Mouse (Mus musculus) left cerebral cortex, postnatal 25 days (tissue): ENCODE data around the gene Armh3. TPM values are rescaled to one million over a fixed set of nuclear protein-coding genes. Genes with fewer than 3 reads are reported as not detected.
"Not testable (repeated sequence)": the region's sequence is repeated elsewhere in the genome, so short reads cannot be mapped to it uniquely, and the experiment has no call there.

Experiments used
- DNase-seq, 2 experiments: peaks; one replicate each; pipeline ENCODE4 v3.0.0; 2022; ENCODE audit warnings: low spot score in 2 of 2, mixed read lengths in 1 of 2
- intact Hi-C: fragments of 180-260 bp; cut with DNase I; formaldehyde crosslinking; loops from one replicate; pipeline ENCODE4 v1.15.1; 2025
- total RNA-seq, 2 experiments: library from RNA; stranded (reverse); gene quantifications; 2 replicates each; pipeline ENCODE4 v1.2.3; 2021

The Armh3 gene
- total RNA-seq, 2 experiments from 2014 or later, result 19.7 to 19.8 TPM

GRCm38 (mm10) chr19:45805817-45806216, 192.5 kb downstream of the Armh3 start:
- intact Hi-C loops, result loop anchor here (2.0 to 10.0 kb wide), 2 partner anchors 209 to 1351 kb away; no protein-coding TSS in a partner anchor
- not testable (repeated sequence) for DNase-seq

DNA sequence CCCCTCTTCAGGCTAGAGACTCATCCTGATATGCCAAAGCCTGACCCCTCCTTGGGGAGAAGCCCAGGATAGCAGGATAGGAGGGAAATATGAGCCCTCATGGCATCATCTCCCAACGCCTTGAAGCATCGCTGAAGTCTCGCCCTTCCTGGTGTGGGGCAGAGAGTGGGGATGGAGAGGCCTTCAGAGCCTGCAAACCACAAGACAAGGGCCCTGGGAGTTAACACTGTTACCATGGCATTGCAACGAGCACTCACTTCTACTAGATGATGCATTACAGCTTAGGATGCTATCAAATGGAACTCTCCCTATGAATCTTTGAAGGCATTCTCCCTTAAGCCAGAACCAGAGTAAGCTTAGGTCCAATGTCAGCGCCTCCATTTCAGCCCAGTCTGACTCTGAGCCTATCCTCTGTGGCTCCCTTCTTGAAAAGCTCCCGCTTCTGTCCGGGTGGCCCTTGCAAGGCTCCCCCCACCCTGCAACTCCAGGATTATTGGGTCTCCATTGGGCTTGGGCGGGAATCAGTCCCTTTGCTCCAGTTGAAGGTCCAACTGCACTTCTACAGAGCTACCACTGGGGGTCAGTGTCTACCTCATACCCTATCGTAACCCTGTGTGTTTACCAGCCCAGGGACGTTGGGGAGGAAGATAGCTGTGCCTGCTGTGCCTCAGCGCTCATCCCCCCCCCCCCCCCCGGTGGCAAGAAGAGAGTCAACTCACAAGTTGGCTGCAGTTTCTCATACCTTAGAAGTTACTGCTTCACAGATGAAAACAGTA, 193.5 kb downstream of the Armh3 start:
- intact Hi-C loops, result loop anchor here (2.0 to 10.0 kb wide), 2 partner anchors 210 to 1350 kb away; no protein-coding TSS in a partner anchor
- DNase-seq, result no peak

GRCm38 (mm10) chr19:45803408-45803807, 194.9 kb downstream of the Armh3 start:
- intact Hi-C loops, result loop anchor here (10.0 kb wide), 1 partner anchor 1349 kb away; no protein-coding TSS in a partner anchor
- no peak for DNase-seq

DNA sequence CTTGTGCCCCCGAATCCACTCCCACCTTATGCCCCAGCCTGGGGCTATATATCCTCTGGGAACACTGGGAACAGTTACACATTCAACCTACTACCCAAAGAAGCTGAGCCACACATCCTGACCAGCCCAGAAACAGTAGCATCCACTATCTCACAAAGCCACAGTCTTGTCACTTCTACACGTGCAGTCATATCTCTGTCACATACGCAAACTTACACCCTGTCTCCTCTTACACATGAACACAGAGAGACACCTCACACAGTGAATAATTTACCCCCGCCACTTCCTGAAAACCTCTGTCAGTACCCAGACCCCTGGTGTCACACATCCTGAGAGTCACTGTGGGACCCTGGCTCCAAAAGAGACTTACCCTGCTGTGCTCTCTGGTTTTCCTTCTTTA, 195.6 kb downstream of the Armh3 start:
- intact Hi-C loops, result loop anchor here (10.0 kb wide), 1 partner anchor 1348 kb away; no protein-coding TSS in a partner anchor
- DNase-seq, result no peak

DNA sequence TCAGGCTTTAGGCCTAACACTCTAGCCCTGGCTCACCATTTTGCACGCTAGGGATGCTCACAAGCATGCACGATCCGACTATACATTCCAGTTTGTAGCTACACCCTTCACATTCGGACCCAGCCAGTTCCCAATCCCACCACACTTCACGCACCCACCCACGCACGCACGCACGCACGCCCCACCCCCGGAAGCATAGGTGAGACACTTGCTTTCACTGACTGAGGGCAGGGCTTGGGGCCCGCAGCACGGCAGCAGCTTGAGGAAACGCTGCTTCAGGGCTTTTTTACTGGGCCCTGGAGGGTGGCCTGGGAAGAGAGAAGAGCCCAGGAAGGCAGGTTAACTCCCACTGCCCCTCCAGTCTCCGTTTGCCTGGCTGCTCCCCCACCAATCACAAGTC, 201.4 kb downstream of the Armh3 start:
- no peak for DNase-seq

DNA sequence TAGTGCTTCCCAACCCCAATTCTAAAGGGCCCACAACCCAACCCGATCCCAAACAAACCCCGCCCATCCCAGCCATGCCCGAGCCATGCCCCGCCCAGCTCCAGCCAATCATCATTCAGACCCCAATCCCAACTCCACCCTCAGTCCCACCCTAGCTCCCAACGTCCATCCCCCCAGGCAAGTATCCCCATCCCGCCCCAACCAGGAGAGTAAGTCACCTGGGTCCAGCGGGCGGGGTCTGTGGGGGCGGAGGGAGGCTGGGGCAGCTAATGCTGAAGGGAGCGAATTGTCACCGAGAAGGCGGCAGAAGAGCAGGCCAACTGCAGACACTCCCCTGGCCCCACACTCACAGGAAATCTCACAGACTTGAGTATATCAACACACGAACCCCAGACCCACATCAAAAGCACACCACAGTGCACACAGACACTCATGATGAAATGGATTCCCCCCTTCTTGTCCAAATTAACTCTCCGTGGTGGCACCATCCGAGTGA, 202.2 kb downstream of the Armh3 start:
- DNase-seq, result no peak
- intact Hi-C loops, result no loop called here

More for the DNA sequence above, 201.4 kb downstream of the Armh3 start:
- intact Hi-C loops, result no loop called here

DNA sequence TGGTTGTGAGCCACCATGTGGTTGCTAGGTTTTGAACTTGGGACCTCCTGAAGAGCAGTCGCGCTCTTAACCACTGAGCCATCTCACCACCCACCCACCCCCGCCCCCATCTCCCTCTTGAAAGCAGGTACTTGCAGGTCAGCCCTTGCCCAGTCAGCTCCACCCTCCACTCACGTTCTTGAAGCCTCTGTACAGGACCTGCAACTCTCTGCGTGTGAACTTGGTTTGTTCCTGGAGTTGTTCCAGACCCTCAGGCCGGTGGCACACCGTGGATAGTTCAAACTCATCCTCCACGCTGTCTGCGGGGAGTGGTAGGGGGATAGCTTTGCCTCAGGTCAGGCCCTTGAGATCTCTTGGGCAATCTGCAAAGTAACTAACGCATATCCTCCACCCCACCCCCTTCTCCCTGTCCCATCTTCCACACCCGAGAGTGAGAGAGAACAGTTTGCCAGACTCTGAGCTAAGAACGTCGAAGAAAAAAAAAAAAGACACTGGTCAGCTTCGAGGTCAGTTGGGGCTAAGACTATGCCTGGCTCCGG, 202.8 kb downstream of the Armh3 start:
- intact Hi-C loops, result no loop called here
- no peak for DNase-seq

GRCm38 (mm10) chr19:45794718-45795117, 203.6 kb downstream of the Armh3 start:
- intact Hi-C loops, result no loop called here
- no peak for DNase-seq

DNA sequence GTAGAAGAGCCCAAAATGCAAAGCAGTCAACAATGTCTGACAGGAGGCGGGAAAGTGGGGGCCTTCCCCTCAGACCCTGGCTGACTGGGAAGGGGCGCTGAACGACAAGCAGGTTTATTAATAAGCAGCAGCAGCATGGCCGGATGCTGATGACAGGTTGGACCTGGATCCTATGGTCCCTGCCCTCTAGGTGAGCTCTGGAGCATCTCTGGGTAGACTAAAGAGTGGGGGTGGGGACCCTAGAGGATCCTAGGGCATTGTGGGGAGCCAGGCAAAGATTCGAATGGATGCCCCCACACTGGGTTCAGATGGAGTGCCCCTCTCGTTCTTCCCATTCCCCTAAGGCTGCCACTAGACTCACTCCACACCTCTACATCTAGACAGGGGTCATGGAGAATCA, 205.9 kb downstream of the Armh3 start:
- no peak for DNase-seq
- intact Hi-C loops, result no loop called here

GRCm38 (mm10) chr19:45789888-45790874, 208.1 kb downstream of the Armh3 start:
- intact Hi-C loops, result no loop called here
- no peak for DNase-seq

DNA sequence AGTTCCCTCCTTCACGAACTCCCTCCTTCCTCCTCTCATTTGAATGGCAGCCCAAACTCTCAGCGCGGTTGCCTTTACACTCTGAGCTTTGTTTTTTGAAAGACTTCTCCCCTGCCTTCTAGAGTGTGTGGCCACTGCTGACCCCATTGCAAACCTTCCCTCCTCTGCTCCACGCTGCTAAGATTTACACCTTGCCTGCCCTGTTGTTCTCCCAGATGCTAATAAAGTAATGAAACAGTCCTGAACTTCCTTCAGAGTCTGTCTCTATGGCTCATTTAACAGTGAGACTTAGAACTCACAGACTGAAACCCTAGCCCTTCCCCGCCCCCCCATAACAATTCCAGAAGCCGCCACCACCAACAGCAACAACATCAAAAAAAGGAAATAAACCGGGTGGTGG, 208.9 kb downstream of the Armh3 start:
- intact Hi-C loops, result no loop called here
- no peak for DNase-seq

- no peak for DNase-seq
- intact Hi-C loops, result no loop called here
These were observed 210.0 kb downstream of the Armh3 start for GRCm38 (mm10) chr19:45788337-45788736.

GRCm38 (mm10) chr19:45787450-45787849, 210.8 kb downstream of the Armh3 start:
- intact Hi-C loops, result no loop called here
- DNase-seq, result no peak

GRCm38 (mm10) chr19:45785470-45785869, 212.8 kb downstream of the Armh3 start:
- DNase-seq, result no peak
- intact Hi-C loops, result no loop called here

DNA sequence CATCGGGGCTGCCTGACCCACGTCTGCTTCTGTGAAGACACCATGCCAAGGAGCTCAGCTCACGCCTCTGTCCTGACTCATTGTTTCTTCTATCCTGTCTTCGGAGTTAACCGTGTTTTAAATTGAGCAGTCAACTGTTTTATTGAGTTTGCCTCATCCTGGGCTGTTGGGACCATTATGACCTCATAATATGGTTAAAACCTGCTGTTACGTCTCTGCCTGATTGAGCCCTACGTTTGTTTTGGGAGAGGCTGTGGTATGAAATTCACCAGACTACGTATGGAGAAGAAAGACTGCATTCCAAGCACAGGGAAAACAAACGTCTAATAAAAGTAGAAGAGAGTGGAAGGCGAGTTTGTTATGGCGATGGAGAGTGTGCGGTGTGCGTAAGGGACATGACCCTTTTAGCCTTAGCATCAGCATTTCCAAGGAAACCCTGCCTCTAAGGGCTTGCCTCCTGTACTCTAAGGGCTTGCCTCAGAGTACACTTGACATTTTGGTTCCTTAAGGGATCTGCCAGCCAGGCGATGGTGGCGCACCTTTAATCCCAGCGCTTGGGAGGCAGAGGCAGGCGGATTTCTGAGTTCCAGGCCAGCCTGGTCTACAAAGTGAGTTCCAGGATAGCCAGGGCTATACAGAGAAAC, 214.2 kb downstream of the Armh3 start:
- intact Hi-C loops, result no loop called here
- no peak for DNase-seq

DNA sequence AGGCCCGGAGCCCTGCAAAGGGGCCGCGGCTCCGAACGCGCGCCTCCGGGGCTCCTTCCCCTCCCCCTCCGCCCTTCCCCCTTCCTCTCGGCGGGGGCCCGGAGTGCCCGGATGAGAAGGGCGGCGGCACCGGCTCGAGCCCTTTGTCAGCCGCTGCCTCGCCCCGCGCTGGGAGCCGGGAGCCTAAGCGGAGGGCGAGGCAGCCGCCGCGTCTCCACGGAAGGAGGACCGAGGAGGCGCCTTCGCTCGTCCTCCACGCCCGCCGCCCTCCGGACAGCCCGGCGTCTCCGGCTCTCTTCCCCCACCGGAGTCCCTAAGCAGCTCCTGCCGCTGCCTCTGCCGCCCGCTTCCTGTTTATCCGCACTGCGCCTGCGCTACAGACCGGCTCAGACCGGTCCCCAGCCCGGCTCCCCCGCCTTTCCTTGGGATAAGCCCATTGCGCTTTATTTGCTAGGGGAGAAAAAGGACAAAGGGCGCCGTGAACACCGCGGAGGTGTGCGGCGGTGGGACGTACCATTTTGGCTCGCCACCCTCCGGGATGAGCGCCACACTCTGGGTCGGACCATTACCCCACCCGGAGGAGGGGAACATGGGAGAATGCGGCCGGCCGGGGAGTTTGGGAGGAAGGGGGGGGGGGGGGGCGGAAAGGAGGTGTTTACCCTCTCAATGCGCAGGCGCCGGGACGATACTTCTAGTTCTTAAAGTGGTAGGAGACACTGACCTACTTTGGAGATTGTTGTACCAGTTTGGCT, 214.9 kb downstream of the Armh3 start, which contains the start of gene Mgea5:
Gene Mgea5, minus strand, starts transcription at position 657 of the 752 bp plus-strand sequence.
- peak; percentile 98 to 99 for DNase-seq
- intact Hi-C loops, result no loop called here

- peak; percentile 46 to 47 for DNase-seq
- intact Hi-C loops, result no loop called here
These were observed 215.8 kb downstream of the Armh3 start for GRCm38 (mm10) chr19:45782315-45783001.

DNA sequence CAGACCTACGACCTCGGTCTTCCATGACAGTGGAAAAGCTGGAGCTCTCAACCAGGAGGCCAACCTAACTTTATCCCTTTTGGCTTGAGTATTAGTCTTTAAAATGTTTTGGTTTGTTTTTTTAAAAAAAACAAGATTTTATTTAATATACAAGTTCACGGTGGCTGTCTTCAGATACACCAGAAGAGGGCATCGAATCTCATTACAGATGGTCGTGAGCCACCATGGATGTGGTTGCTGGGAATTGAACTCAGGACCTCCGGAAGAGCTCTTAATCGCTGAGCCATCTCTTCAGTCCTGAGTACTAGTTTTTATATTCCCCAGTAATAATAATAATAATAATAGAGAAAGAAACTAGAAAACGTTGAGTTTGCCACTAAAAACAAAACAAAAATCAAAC, 216.6 kb downstream of the Armh3 start:
- intact Hi-C loops, result no loop called here

More for the DNA sequence above, 216.6 kb downstream of the Armh3 start:
- no peak for DNase-seq
